Mouse (Mus musculus): ENCODE measurements at regions not wholly inside any gene's neighbourhood (a gene's known extent, or its start where the extent isn't known, plus 50 kb on each side); places are given as distances from the start of the nearest gene placed in this dataset.

DNA sequence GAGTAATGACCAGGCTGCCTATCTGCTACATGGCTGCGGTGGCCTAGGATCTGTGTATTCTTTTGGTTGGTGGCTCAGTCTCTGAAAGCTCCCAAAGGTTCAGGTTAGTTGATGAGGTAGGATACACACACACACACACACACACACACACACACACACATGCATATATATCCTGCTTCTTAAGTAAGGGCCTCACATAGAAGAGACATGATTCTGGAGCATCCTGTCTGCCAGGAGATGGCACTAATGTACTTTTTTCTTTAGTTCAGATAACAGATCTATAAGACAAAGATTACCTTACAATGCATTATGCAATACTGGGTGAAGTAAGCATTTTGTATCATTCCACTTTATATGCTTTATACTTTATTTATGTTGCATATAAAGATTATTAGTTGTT, 149.8 kb downstream of the Ankrd7 start:
- Histone ChIP-seq H3K4me3 (no peak overlapping the region), H3K4me2 (no peak overlapping the region), H3K4me1 (no peaks in the 10 kb centered on the region), H3K36me3 (ENCODE audit: poor library complexity, severe bottlenecking) (no peaks in the 10 kb centered on the region), H3K9me3 (replicated peaks) (no peaks in the 10 kb centered on the region), H3K27ac (no peak overlapping the region), H3K27me3 (no peaks in the 10 kb centered on the region), H3K9ac (no peak overlapping the region)
- peak; percentile 70 for ATAC-seq
- 84% methylated on average over 1 of the region's 1 CpGs for WGBS

DNA sequence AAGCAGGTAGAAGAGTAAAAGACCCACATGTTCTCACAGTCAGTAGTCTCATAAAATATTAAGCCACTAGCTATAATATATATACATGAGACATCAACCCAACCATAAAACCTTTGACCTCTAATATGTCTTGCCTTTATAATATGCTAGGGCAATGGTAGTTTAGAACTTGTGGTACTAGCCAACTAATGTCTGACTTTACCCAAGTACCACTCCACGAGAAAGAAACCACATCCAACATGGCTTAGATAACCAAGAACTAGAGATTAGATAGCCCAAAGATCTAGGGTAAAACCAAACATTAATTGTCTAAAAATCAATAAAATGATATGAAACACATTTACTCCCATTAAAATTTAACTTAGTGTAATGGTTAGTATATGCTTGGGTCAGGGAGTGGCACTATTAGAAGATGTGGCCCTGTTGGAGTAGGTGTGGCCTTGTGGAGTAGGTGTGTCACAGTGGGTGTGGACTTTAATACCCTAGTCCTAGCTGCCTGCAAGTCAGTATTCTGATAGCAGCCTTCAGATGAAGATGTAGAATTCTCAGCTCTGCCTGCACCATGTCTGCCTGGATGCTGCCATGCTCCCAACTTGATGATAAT, 152.2 kb downstream of the Ankrd7 start:
- Histone ChIP-seq H3K27me3 (no peaks in the 10 kb centered on the region), H3K36me3 (ENCODE audit: poor library complexity, severe bottlenecking) (no peaks in the 10 kb centered on the region), H3K4me2 (no peak overlapping the region), H3K9me3 (replicated peaks) (no peaks in the 10 kb centered on the region), H3K27ac (no peak overlapping the region), H3K9ac (no peak overlapping the region), H3K4me3 (no peak overlapping the region), H3K4me1 (no peaks in the 10 kb centered on the region)
- no peak for ATAC-seq
- 84% methylated on average over 1 of the region's 1 CpGs for WGBS

DNA sequence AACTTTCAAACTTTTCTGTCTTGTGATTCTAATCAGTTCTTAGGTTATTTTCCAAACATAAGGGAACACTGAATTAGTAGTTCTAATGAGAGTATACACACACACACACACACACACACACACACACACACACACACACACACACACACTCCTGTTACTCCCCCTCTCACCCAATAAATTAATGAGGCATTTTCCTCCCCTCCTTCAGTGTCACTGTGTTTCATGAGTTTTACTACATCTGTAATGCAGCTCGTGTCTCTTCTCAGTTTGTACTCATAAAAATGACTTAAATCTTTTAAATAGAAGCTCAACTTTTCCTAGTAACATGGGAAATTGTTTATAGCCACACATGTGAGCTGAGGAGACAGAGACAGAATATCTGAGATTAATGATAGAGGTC, 168.2 kb downstream of the Ankrd7 start:
- Histone ChIP-seq H3K27ac (no peak overlapping the region), H3K4me1 (no peaks in the 10 kb centered on the region), H3K9ac (no peak overlapping the region), H3K36me3 (ENCODE audit: poor library complexity, severe bottlenecking) (no peaks in the 10 kb centered on the region), H3K4me3 (no peak overlapping the region), H3K9me3 (replicated peaks) (no peaks in the 10 kb centered on the region), H3K4me2 (no peak overlapping the region), H3K27me3 (no peaks in the 10 kb centered on the region)
- 85% methylated on average over 1 of the region's 1 CpGs for WGBS
- ATAC-seq, result no peak

All from forebrain, embryonic 13.5 days (tissue).